Mouse (Mus musculus) frontal cortex, adult (tissue): Measurements from ENCODE around the gene Zranb2.
A peak's percentile ranks its signal among the peaks of the same experiment; 100 is the strongest.

Experiments
- ATAC-seq: cut with Nextera tagmentation; 2 replicates; pipeline ENCODE4 v1.9.2; 2017; ENCODE audit warnings: mild to moderate bottlenecking, moderate library complexity, mixed read lengths; ENCODE audit not compliant: low TSS enrichment

The Zranb2 gene

DNA sequence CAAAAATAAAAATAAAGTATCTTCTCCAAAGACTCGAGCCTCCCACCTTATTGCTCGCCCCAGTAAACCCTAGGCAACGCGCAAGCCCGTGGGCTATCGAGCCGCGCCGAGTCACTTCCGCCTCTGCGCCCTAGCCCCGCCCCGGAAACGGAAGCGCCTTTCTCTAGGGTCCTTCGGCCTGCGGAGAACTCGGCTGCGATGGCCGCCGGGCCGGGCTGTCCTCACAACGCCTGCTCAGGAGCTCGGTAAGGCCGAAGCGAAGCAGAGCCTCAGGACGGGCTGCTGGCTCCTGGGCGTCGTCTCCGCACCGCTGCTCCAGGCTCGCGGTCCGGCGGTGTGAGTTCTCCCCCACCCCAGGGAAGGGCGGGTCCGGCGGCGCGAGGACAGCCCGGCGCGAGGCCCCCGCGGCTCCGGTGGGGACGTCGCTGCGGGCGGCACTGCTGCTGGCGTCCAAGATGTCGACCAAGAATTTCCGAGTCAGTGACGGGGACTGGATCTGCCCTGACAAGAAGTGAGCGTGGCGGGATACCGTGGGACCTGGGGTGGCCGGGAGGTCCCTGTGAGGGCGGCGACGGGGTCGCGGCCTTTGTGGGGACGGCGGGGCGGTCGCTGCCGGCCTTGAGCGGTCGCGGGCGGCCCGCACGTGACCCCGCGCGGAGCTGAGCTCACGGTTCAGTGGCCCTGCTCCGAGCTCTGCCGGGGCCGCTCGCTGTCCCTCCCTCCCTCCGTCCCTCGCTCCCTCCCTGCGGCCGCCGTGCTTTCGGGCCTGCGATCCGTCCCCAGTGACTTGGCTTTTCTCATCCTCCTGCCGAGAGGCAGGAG, at the start of gene Zranb2:
Gene Zranb2 (plus strand): TSS at position 197 of the 822 bp plus-strand sequence.
- ATAC-seq: peak; percentile 96

GRCm38 (mm10) chr3:157492043-157492442, 41.9 kb upstream of the Zranb2 start:
- ATAC-seq: no peak

GRCm38 (mm10) chr3:157502216-157502615, 31.7 kb upstream of the Zranb2 start:
- ATAC-seq: peak; percentile 70

DNA sequence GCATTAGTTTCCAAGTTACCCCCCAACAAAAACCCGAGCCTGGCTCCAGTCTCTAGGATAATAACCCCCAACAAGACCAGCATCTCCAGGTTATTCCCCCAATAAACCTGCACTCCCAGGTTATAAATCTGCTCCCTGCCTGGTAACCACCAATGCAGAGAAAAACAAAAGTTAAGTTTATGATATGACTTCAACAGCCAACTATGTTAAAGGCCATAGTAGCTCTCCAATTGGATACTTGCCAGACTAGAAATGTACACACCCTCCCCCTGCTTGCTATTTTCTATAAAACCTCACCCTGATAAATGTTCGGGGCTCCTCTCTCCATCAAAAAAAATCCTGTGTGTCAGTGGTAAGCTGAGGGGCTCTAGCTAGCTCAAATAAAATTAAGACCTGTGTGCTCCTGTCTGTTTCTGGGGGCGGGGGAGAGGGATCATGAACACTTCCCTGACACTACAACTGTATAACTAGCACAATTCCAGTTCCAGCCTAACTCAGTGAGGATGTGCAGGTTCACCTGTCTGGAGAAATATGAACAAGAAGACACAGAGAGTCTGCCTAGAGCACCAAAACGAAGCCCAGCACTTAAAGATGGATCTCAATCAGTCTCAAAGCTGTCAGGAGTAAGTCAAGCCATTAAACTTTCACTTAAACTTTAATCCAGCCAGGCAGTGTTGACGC, 19.7 kb upstream of the Zranb2 start:
- ATAC-seq: no peak

- ATAC-seq: no peak
Measured at GRCm38 (mm10) chr3:157516471-157516870, 17.5 kb upstream of the Zranb2 start.

DNA sequence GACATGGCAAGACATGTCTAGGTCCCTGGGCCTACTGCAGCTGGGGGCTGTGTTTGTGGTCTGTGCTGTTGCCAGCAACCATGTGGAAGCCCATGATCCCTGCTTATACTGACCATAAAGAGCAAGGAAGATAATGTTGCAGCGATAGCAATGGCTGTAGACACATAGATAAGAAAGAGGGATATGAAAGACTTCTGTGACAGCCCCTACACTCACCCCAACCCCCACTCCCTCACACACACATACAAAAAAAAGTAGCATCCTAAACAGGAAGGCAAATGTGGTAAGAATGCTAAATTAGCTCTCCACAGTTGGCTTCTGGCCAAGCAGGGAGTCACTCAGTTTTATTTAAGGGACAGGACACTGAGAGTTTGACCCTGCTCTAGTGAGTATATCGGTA, 16.0 kb upstream of the Zranb2 start:
- no peak for ATAC-seq

- ATAC-seq: peak; percentile 98
Measured at GRCm38 (mm10) chr3:157520433-157520832, 13.5 kb upstream of the Zranb2 start.

DNA sequence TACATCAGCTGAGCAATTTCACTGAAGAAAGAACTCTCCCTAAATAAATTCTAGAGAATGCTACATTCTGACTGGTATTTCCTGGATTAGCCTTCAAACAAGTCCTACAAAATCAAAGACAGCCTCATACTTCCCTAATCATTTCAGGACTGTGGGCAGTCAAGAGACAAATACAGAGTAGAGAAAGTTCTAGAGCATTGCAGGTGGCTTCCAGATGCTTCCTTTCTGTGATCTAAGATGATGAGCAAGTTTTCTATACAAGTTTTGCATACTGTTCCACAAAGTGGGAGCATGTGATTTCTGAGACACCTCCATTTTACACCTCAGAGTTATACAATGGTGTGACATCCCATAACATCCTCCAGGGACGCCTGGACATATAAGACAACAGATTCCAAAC, 10.1 kb upstream of the Zranb2 start:
- ATAC-seq: no peak

DNA sequence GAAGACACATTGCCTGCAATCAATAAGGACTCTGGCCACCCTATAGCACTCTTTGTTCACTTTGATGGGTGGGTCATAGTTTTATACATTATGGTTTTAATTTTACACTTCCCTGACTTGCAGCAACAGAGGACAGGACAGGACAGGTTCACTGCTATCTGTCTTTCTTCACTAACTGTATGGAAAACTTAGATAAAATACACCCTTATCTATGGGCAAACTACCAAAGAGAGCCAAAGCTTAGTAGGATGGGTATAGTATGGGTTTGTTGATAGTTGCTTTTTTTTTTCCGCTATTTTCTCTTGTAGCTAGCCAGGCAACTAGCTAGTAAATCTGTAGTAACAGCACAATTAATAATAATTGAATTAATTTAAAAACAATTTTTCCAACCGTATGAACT, 2.4 kb upstream of the Zranb2 start:
- ATAC-seq: no peak

DNA sequence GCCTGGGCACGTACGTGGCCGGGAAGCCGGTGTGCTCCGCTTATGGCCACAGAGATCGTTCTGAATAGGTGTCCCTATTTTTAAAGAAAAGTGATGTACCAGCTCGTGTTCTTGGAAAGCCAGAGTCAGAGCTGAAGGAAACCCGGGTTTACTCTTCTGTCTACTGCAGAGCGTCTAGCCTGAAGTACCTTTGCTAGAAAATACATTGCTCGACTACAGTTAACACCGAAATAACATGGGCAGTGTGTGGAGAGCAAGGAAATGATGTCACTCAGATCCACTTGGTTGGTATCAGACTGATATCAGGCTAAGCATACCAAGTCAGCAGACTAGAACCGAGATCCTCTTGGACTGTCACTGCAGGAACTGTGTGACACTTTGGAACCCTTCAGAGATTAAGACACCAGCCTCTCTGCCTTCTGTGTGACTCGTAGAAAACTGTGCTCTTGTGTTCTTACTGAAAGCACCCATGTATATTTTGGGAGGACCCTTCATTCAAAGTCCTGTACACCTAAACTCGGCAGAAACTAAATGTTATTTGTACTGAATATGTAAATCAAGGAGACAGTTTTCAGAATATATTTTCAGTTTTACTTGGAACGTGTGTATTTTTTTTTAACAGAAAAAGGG, 941 bp downstream of the Zranb2 start:
- peak; percentile 38; the same call in 1 of the 2 replicates for ATAC-seq

DNA sequence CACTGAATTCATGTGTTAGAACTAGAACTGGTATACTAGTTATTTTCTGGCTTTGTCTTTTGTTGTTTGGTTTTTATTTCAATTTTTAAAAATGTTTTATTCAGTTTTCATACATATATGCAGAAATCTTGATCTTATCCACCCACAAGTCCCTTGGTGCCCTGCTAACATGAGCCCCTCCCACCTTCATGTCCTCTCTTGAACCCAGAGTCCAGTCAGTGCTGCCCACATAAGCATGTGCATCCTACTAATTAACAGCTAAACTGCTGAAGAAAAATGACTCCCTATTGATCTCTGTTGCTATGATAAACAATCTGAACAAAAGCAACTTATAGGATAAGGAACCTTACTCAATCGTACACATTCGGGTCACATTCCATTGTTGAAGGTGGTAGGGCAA, 15.4 kb downstream of the Zranb2 start:
- ATAC-seq: no peak

DNA sequence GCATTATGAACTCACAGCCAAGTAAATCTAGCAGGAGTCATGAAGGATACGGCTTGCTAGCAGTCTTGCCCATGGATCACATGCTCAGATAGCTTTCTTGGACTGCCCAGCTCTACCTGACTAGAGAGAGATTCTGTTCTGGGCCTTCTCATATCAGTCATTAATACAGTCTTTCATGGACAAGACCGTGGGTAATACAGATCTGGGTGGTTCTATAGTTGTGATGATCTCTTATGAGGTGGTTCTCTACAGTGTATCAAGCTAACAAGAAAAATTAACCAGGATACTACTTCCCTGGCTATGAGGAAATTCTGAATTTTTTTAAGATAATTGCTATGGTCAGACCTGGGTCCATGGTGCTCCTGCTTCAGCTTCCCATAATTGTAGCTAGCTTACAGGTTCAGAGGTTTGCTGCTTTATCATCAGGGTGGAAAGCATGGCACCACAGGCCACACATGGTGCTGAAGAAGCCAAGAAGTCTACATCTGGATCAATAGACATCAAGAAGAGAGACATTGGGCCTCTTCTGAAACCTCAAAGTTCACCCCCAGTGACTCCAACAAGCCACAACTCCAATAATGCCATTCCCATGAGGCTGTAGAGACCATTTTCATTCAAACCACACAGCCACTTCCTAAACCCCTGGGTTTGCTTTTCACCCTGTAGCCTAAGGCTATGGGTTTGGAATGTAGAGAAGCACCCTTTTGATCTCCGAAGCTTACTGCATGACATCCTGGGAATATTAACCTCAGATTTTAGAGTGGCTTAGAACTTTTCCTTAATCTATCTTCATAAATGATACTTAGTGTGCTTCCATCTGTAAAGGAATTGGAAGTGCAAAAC, 16.0 kb downstream of the Zranb2 start:
- ATAC-seq: no peak

- ATAC-seq: peak; percentile 60; the same call in 1 of the 2 replicates
Measured at GRCm38 (mm10) chr3:157565196-157565595, 31.2 kb downstream of the Zranb2 start.

DNA sequence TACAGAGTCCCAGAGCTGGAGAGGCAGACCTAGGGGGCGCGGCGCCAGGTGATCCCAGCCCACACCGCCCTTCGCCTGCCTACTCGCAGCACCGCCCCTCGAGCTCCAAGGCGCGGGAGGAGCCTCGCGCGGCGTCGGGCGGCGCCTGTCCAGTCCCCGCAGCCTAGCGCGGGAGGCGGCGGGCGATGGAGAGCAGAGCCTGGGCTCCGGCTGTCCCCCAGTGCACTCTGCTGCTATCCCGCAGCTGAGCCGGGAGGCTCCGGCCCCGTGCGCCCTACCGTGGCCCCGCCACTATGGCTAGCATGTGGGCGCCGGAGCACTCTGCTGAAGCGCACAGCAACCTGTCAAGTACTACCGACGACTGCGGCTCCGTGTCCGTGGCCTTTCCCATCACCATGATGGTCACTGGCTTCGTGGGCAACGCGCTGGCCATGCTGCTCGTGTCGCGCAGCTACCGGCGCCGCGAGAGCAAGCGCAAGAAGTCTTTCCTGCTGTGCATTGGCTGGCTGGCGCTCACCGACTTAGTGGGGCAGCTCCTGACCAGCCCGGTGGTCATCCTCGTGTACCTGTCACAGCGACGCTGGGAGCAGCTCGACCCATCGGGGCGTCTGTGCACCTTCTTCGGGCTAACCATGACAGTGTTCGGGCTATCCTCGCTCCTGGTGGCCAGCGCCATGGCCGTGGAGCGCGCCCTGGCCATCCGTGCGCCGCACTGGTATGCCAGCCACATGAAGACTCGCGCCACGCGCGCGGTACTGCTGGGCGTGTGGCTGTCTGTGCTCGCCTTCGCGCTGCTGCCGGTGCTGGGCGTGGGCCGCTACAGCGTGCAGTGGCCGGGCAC, 33.0 kb downstream of the Zranb2 start, which contains the start of gene Ptger3:
Gene Ptger3 (plus strand): TSS at position 168 of the 841 bp plus-strand sequence.
- ATAC-seq: peak; percentile 70

DNA sequence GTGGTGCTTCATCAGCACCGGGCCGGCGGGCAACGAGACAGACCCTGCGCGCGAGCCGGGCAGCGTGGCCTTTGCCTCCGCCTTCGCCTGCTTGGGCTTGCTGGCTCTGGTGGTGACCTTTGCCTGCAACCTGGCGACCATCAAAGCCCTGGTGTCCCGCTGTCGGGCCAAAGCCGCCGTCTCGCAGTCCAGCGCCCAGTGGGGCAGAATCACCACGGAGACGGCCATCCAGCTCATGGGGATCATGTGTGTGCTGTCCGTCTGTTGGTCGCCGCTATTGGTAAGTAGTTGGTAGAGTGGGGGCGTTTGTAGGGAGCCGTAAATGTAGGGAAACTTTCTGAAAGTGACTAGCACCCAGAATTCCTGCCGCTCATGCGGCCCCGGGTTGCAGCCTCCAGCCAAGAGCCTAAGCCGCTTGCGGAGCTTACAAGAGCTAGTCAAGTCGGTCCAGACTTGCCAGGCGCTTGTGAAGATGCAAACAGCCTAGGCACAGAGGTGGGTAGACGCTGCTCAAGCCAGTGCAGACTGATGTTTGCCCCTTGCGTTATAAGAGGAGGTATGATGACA, 33.7 kb downstream of the Zranb2 start:
- peak; percentile 28; the same call in 1 of the 2 replicates for ATAC-seq

- no peak for ATAC-seq
Measured at GRCm38 (mm10) chr3:157572011-157572410, 38.1 kb downstream of the Zranb2 start.

GRCm38 (mm10) chr3:157575441-157576342, 41.7 kb downstream of the Zranb2 start:
- no peak for ATAC-seq

GRCm38 (mm10) chr3:157576343-157576722, 42.4 kb downstream of the Zranb2 start:
- no peak for ATAC-seq

- ATAC-seq: no peak
Measured at GRCm38 (mm10) chr3:157576862-157577261, 42.9 kb downstream of the Zranb2 start.
